Mouse (Mus musculus): ENCODE results near the gene Tipin.
A peak's percentile ranks its signal among the peaks of the same experiment; 100 is the strongest.

DNA sequence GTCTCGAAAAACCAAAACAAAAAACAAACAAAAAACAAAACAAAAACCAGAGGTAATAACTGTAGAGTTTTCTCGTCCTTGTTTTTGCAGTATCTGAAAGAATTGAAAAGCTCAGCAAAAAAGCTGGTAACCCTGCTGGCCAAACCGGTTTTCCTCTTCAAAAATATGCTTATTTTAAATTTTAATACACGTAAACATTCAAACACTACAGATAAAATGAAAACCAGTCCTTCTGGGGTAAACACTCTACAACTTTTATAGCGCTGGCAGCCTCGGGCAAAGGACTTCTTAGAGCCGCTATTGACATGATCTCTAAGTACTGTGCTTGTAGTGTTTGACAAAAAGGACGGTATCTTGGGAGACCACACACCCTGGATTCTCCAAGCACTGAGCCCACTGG, 60.3 kb downstream of the Tipin start:
- TF ChIP-seq CTCF (IDR thresholded peaks at IDR 0.05) (no peak), EP300 (IDR thresholded peaks at IDR 0.05) (peak; percentile 37; the same call in 1 of the 2 replicates)
